Mouse (Mus musculus): ENCODE measurements around the gene Rasl10b.

The Rasl10b gene

GRCm38 (mm10) chr11:83409087-83409754, at the start of gene Rasl10b:
TSS of gene Rasl10b (plus strand) at chr11:83409137.
- DNase-seq (ENCODE audit: extremely low spot score): peak; percentile 64

GRCm38 (mm10) chr11:83364656-83365055, 44.3 kb upstream of the Rasl10b start:
- DNase-seq (ENCODE audit: extremely low spot score): no peak

GRCm38 (mm10) chr11:83371267-83371666, 37.7 kb upstream of the Rasl10b start:
- DNase-seq (ENCODE audit: extremely low spot score): no peak

DNA sequence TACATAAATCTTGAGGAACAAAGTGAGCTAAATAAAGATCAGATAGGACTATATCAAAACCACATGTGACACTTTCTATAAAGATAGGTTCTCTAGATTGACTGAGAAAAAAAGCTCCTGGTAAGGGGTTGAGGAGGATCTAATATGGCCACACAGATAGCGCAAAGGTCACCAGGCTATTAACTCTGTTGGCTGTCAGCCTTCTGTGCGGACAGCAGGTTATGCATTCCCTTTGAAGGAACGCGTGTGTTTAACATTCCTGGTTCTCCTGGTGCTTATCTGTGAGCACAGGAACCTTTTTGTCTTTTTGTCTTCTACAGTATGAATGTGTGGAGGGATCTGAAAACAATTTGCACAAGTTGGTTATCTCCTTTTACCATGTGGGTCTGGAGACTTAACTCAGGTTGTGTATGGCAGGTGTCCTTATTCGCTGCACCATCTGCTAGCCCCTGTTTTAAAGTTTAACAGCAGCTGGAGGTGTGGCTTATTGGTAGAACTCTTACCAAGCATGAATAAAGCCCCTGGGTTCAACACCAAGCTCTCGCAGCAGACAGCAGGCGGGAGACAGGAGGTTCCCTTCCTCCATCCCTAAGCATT, 29.1 kb upstream of the Rasl10b start:
- DNase-seq (ENCODE audit: extremely low spot score): no peak

- DNase-seq (ENCODE audit: extremely low spot score): no peak
These were observed 25.9 kb upstream of the Rasl10b start for GRCm38 (mm10) chr11:83382876-83383531.

- no peak for DNase-seq (ENCODE audit: extremely low spot score)
These were observed 25.4 kb upstream of the Rasl10b start for GRCm38 (mm10) chr11:83383532-83383887.

- DNase-seq (ENCODE audit: extremely low spot score): no peak
These were observed 15.9 kb upstream of the Rasl10b start for GRCm38 (mm10) chr11:83393062-83393461.

- DNase-seq (ENCODE audit: extremely low spot score): peak; percentile 18
These were observed 14.0 kb upstream of the Rasl10b start for GRCm38 (mm10) chr11:83394802-83395439.

DNA sequence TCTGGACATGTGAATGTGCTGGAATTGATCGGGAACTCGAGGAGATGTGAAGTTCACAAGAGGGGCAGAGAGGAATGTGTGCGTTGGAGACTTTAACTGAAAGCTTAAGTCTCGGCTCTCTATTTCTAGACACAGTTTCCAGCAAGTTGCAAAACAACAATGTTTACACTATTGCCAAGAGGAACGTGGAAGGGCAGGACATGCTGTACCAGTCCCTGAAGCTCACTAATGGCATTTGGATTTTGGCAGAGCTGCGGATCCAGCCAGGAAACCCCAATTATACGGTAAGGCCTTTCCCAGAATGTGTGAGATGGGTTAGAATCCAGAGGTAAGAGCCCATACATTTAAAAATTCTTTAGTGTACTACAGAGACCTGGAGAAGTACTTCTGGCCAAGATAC, 11.3 kb upstream of the Rasl10b start:
- DNase-seq (ENCODE audit: extremely low spot score): no peak

DNA sequence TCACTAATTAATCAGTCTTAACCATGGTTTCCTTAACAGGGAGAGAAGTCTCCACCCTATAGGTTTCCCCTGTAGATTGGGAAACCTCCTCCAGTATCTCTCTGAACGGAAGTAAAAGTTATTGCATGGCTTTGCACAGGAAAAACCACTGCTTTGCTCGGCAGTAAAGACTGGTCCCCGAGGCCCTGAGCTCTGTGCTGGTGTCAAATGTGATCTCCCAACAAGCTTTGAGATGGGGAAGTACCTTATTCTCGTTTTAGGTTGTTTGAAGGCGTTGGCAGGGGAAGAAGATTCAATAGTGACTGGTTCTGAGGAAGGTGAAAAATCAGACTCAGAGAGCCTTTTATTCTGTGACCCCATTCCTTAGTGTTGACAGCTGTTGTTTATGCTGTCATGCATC, 10.2 kb upstream of the Rasl10b start:
- DNase-seq (ENCODE audit: extremely low spot score): no peak

- DNase-seq (ENCODE audit: extremely low spot score): no peak
These were observed 5.2 kb upstream of the Rasl10b start for GRCm38 (mm10) chr11:83403787-83404186.

DNA sequence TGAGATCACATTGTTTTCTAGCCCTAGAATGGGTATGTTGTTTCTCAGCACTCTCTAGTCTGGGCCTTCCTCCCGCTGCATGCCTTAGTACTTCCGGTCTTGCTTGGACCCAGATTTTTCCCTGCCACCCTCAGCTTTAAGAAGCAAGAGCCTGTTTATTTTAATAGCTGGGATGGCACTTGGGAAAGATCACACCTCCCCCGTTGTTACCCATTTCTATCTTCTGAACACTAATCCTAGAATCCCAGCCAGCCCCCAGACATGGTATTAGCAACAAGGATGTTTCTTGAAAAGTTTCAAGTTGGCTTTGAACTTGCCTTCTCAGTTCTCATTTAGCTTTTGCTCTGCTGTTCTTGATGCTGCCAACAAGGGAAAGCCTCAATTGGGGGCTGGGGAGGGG, 2.5 kb upstream of the Rasl10b start:
- DNase-seq (ENCODE audit: extremely low spot score): no peak

DNA sequence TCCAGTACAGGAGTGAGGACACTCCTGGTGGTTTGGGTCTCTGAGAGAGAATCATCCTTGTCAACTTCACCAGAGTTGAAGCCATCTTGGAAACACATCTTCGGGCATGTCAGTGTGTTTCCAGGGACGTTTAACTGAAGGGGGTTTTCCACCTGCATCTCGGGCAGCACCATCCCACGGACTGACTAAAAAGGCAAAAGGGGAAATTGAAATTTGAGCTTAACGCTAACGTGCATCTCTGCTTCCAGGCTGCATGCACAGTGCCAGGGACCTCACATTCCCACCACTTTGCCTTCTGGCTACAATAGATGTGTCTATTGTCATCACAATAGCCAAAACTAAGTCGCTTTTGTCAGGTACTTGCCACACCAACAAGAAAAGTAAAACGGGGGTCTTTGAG, 695 bp upstream of the Rasl10b start:
- DNase-seq (ENCODE audit: extremely low spot score): no peak

DNA sequence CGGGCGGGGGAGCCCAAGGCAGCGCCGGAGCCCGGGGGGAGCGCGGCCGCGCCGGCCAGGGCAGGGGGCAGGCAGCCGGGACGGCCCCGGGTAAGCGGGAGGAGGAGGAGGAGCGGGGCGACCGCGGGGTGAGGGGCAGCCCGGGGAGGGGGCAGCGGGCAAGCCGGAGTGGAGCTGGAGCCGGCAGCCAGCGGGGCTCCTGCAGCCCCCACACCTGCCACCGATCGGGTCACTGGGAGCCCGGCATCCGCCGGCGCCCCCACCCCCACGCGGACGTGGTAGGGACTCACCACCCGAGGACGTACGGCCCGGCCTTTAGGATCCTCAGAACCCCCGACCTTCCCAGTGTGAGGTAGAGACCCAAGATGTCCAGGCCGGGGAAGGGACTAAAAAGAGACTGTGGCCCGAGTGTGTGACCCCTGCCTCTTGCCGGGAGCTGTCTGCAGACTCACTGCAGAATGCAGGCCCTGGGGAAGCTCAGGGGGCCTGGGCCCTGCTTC, 905 bp downstream of the Rasl10b start:
- peak; percentile 42 for DNase-seq (ENCODE audit: extremely low spot score)

- no peak for DNase-seq (ENCODE audit: extremely low spot score)
These were observed 1.6 kb downstream of the Rasl10b start for GRCm38 (mm10) chr11:83410510-83410909.

DNA sequence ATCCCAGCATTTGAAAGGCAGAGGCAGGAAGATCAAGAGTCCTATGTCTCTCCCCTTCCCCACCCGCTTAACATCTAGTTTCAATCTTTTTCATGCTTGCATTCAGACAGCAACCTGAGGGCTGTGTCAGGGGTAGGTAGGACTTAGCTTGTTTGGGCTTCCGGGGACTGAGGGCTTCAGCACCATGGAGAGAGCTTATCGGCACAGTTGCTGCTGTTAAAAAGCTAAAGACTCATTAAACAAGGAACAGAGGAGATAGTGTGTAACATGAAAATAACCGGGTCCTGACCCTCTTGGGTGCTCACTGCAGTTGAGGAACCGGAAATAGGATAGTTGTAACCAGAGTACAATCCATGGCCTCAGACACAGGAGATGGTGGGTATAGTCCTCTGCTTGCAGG, 8.1 kb downstream of the Rasl10b start:
- peak; percentile 63 for DNase-seq (ENCODE audit: extremely low spot score)

GRCm38 (mm10) chr11:83417708-83418107, 8.8 kb downstream of the Rasl10b start:
- no peak for DNase-seq (ENCODE audit: extremely low spot score)

DNA sequence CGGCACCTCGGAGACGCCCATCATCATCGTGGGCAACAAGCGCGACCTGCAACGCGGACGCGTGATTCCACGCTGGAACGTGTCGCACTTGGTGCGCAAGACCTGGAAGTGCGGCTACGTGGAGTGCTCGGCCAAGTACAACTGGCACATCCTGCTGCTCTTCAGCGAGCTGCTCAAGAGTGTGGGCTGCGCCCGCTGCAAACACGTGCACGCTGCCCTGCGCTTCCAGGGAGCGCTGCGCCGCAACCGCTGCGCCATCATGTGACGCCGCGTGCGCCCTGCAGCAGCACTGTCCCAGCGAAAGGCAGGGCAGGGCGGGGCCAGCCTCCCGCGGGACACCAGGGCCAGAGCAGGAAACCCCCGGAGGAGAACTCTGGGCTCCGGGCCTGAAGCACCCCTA, 9.6 kb downstream of the Rasl10b start:
- no peak for DNase-seq (ENCODE audit: extremely low spot score)

- DNase-seq (ENCODE audit: extremely low spot score): no peak
These were observed 11.4 kb downstream of the Rasl10b start for GRCm38 (mm10) chr11:83420338-83420737.

DNA sequence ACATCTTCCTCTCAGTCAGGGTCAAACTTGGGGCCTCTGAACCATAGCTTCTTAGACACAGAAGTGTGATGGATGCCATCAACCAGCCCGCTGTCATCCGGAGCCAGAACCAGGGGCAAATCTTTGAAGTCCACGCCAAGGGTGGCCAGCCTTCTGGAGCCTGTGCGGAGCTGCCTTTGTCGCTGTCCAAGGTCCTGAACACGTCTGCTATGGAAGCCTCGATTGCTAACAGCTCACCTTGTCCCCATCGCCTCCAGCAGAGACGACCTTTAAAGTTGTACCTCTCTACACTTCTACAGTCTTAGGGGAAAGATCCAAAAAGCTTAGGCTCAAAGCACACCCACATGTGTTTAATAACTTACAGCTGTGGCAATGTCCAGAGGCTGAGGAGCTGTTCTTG, 12.4 kb downstream of the Rasl10b start:
- peak; percentile 69 for DNase-seq (ENCODE audit: extremely low spot score)

GRCm38 (mm10) chr11:83424681-83425080, 15.7 kb downstream of the Rasl10b start:
- peak; percentile 72 for DNase-seq (ENCODE audit: extremely low spot score)

GRCm38 (mm10) chr11:83426964-83427363, 18.0 kb downstream of the Rasl10b start:
- DNase-seq (ENCODE audit: extremely low spot score): no peak

DNA sequence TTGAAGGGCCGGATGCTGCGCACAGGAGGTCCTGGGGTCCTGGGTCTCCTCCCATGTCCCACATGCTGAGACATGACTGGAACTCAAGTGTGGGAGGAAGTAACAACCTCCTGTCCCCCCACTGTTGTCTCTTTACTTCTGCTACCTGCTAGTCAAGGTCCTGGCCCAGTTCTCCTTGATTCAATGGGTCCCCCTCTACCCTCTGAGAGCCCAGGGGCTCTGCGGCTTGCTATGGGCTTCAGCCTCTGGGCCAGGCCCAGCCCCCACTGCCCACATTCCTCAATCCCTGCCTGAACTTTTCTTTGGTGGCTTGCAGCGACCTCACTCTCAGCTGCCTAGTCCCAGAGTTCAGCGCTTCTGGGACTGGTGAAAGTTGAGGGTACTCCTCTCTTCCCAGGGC, 20.4 kb downstream of the Rasl10b start, which contains the start of gene Gas2l2:
Gene Gas2l2 (minus strand): TSS at position 101 of the 400 bp plus-strand sequence.
- DNase-seq (ENCODE audit: extremely low spot score): no peak

Measured in embryo, embryonic 9.5 days (tissue).